Mouse (Mus musculus): ENCODE results near the gene Scarf1.

Gene Scarf1

GRCm38 (mm10) chr11:75510627-75510993 is 2.7 kb upstream of the Scarf1 start:
- CTCF ChIA-PET, result interaction anchor here (0.5 to 1.2 kb wide), 2 partner anchors 15 to 128 kb away, joined by 4 to 5 read pairs; no protein-coding TSS in a partner anchor

GRCm38 (mm10) chr11:75511213-75511612 is 2.1 kb upstream of the Scarf1 start:
- CTCF ChIA-PET, result interaction anchor here (0.5 to 0.8 kb wide), 2 partner anchors 31 to 128 kb away, joined by 3 to 5 read pairs; no protein-coding TSS in a partner anchor

GRCm38 (mm10) chr11:75512301-75513018 is 880 bp upstream of the Scarf1 start:
- CTCF ChIA-PET, result no interaction called here

DNA sequence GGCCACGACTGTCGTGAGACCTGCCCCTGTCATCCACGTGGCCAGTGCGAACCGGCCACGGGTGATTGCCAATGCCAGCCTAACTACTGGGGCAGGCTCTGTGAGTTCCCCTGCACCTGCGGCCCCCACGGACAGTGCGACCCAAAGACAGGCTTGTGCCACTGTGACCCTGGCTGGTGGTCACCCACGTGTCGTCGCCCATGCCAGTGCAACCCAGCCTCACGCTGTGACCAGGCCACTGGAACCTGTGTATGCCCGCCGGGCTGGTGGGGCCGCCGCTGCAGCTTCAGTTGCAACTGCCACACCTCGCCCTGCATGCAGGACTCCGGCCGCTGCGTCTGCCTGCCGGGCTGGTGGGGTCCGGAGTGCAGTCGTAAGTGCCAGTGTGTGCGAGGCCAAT is 1.8 kb downstream of the Scarf1 start:
- CTCF ChIA-PET, result no interaction called here

GRCm38 (mm10) chr11:75519834-75520633 is 6.7 kb downstream of the Scarf1 start:
- CTCF ChIA-PET, result no interaction called here

DNA sequence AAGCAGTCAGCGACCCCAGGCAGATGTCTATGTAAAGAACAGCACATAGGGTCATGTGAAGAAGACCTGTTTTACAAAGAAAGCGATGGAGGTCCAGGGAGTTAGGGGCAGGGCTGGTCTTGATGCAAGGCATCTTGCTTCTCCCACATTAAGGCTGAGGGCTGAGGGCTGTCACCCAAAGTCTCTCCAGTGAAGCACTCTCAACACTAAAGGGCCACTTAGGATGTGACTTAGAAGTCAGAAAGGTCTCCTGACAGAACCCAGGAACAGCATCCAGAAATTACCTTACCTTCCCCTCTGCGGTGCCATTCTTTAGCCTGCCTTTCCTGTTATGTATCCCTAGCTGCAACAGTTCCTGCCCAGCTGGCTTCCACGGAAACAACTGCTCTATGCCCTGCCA is 8.3 kb downstream of the Scarf1 start:
- CTCF ChIA-PET, result no interaction called here

DNA sequence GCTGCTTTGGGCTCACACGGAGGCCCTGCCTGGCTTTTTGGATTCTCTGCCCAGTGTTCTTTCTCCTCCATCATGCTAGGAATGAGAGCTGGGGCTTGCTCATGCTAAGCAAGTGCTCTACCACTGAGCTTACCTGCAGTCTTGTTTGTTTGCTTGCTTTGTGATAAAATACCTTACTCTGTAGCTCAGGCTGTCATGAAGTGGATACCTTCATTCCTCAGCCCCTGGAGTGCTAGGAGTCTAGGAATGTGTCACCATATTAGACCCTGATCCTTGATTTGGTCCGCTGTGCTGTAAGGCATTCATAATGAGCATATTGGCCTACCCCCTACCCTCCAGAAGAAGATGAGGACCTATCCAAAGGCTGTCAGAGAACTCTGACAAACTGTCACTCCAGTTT is 9.5 kb downstream of the Scarf1 start:
- CTCF ChIA-PET, result no interaction called here

- CTCF ChIA-PET, result interaction anchor here (1.1 kb wide), 1 partner anchor 16 kb away, joined by 4 read pairs; the partner anchor contains the start of gene Rilp
These were observed 12.3 kb downstream of the Scarf1 start for GRCm38 (mm10) chr11:75525531-75526125.

DNA sequence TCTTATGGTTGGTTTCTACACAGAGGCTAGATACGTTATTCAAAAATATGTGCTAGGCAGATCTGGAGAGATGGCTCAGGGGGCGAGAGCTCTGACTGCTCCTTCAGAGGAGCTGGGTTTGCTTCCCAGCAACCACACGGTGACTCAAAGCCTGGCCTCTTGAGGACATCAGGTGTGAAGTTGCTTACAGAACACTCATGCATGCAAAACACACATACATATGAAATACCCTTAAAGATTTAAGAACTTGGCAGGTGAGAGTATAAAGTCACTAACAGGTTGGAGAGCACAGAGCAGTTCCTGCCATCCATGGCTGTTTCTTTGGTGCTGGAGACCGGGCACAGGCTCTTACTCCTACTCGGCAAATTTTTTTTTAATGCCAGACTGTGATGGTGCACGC is 13.6 kb downstream of the Scarf1 start:
- CTCF ChIA-PET, result interaction anchor here (0.7 kb wide), 1 partner anchor 48 kb away, joined by 3 read pairs; no protein-coding TSS in a partner anchor

GRCm38 (mm10) chr11:75529771-75530170 is 16.4 kb downstream of the Scarf1 start:
- CTCF ChIA-PET, result interaction anchor here (0.8 to 1.5 kb wide), 3 partner anchors 43 to 54 kb away, joined by 3 to 8 read pairs (median 3); no protein-coding TSS in a partner anchor

- CTCF ChIA-PET, result interaction anchor here (0.8 to 1.5 kb wide), 3 partner anchors 42 to 53 kb away, joined by 3 to 8 read pairs (median 3); no protein-coding TSS in a partner anchor
These were observed 17.0 kb downstream of the Scarf1 start for GRCm38 (mm10) chr11:75530325-75530724.

GRCm38 (mm10) chr11:75530845-75531373 is 17.6 kb downstream of the Scarf1 start:
- CTCF ChIA-PET, result interaction anchor here (1.0 to 1.5 kb wide), 2 partner anchors 44 to 52 kb away, joined by 3 to 8 read pairs; no protein-coding TSS in a partner anchor

DNA sequence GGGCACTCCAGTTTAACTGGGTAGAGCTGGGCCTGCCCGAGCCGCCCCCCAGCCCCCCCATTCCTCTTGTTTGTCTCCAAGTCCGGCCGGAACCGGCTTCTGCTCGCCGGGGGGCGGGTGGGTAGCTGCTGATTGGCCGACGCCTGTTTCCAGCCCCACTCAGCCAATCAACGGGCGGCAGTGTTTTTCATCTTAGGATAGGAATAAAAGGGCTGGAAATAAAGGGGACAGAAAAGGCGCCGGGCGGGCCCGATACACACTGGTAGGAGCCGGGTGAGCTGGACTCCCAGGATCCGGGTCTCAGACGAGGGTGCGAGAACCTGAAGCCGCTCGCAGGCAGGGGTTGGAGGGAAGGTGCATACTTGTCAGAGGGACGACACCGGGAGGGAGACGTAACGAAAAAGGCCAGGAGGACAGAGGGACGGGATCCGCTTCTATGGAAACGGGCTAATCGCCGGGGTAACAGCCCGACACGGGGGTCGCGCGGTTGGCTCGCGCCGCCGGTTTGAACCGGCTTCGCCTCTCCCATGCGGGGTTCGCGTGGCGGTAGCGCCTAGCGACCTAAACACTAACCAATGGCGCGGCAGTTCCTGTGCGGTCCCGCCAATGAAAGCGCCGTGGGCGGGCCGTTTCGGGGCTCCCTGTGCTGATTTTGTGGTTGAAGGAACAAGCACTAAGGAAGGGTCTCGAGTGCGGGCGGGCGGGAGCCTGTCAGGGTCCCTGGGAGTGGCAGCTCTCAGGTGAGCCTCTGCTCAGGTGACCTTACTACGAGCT is 18.3 kb downstream of the Scarf1 start, which contains the start of gene Slc43a2:
Slc43a2 (plus strand) TSS at position 226 of the 774 bp plus-strand sequence.
- CTCF ChIA-PET, result no interaction called here

DNA sequence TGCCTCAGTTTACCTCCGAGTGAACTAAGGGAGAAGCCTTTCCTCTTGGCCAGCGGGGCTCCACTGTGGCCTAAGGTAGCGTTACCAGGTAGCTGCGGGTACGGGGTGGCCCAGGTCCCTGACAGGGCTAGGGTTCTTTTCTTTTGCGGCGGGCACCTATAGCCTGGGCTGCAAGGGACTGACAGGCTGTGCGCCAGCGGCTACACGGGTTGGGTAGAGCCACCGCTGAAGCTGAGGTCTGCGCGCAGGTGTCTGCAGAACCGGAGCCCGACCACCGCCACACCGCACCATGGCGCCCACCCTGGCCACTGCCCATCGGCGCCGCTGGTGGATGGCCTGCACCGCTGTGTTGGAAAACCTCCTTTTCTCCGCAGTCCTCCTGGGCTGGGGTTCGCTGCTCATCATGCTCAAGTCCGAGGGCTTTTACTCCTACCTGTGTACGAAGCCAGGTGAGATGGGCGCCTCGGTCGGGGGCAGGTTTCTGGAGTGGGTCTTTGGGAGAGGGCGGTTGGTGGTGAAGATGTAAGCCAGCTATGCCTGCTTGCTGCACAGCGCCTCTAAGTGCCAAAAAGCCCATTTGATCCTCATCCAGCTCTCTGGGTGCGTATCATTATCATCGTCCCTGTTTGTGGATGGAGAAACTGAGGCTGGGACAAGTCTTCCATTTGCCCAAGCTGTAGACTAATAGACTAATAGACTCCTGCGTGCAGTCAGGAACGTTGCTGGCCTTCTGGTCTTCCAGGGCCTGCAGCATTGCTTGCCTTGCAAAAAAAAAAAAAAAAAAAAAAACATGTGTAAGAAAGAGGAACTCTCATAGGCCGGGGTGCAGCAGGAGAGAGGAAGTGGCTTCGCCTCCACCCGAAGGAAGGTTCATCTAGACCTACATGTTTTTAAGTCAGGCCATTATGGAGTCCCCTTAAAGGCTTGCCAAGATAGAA is 19.3 kb downstream of the Scarf1 start:
- CTCF ChIA-PET, result no interaction called here

GRCm38 (mm10) chr11:75533314-75534015 is 20.1 kb downstream of the Scarf1 start:
- CTCF ChIA-PET, result no interaction called here

GRCm38 (mm10) chr11:75534286-75535033 is 21.1 kb downstream of the Scarf1 start:
- CTCF ChIA-PET, result interaction anchor here (0.7 to 1.3 kb wide), 2 partner anchors 25 to 74 kb away, joined by 4 read pairs; no protein-coding TSS in a partner anchor

DNA sequence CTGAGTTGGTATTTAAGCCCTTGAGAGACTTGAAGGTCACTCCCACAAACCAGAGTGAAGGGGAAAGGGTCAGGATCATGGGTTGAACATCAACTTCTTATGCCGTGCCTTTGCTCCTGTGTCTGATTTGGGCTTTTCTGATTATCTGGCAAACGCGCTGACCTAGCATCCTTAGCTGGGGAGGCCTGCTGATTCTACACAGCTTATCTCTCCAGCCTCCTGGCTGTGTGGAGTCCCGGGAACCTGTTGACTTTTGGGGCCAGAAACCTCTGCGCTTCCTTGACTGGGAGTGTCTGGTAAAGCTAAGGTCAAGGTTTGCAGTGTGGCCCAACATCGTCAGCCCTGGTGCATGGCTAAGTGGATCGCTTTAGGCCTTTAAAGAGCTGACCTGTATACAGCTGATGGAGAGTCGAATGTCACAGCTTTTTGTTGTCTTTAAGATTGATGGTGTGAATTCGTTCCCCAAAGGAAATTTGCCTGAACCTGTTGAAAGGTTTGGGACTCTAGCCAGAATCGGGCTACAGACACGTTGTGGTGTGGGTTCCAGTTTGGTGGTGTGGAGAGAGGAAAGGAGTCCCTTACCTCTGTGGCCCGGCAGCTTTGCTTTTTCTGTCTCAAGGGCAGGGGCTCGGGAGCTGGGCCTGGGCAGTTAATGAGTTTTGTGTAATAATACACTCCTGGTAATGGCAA is 21.9 kb downstream of the Scarf1 start:
- CTCF ChIA-PET, result interaction anchor here (0.6 to 1.3 kb wide), 2 partner anchors 24 to 210 kb away, joined by 4 read pairs; no protein-coding TSS in a partner anchor
